Mouse (Mus musculus): ENCODE data around the gene Thra.

DNA sequence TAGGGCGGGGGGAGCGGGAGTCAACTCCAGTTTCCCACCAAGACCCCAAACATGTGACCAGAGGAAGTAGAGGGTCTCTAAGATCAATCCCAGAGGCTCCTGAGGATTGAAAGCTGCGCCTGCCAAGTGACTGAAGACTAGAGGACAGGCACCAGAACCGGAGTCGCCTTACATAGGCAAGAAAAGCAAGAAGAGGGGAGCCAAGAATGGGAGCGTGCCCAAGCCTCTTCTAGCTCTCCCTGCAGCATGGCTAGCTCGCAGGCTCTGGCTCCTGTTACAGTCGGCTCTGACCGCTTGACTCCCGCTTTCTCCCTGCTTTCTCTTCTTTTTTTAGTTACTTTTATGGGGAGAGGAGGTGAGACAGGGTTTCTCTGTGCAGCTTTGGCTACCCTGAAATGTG, 44.8 kb downstream of the Thra start:
- TF ChIP-seq POLR2A (IDR thresholded peaks at IDR 0.05; ENCODE audit: insufficient read length, low read depth) = no peak
- TF ChIP-seq TCF3 (IDR thresholded peaks at IDR 0.05; ENCODE audit: insufficient read length, low read depth) = no peak
- no peak for TF ChIP-seq USF1 (IDR thresholded peaks at IDR 0.05; ENCODE audit: low read depth)
- no peak for TF ChIP-seq TCF12 (IDR thresholded peaks at IDR 0.05; ENCODE audit: insufficient read depth, poor library complexity, severe bottlenecking)
- TF ChIP-seq MAX (IDR thresholded peaks at IDR 0.05; ENCODE audit: low read depth) = no peak
- no peak for TF ChIP-seq POLR2AphosphoS2 (IDR thresholded peaks at IDR 0.05; ENCODE audit: insufficient read length, low read depth)
- no peak for TF ChIP-seq SRF (IDR thresholded peaks at IDR 0.05; ENCODE audit: control insufficient read depth, insufficient read length, low read depth)
- no peak for TF ChIP-seq MYOG (IDR thresholded peaks at IDR 0.05; ENCODE audit: control insufficient read depth in 1 of 3, insufficient read depth in 1 of 3, insufficient read length in 2 of 3, low read depth in 2 of 3)
- no peak for TF ChIP-seq E2F4 (IDR thresholded peaks at IDR 0.05; ENCODE audit: insufficient read depth)
- no peak for TF ChIP-seq CEBPB (IDR thresholded peaks at IDR 0.05; ENCODE audit: insufficient read depth, poor library complexity, severe bottlenecking)
- TF ChIP-seq REST (IDR thresholded peaks at IDR 0.05; ENCODE audit: insufficient read depth, insufficient read length) = no peak
- no peak for TF ChIP-seq MYOD1 (IDR thresholded peaks at IDR 0.05; ENCODE audit: control insufficient read depth in 1 of 3, insufficient read length in 2 of 3, low read depth in 2 of 3)
